8 mouse cellular contexts compared by ENCODE assay signal in the genomic region with DNA sequence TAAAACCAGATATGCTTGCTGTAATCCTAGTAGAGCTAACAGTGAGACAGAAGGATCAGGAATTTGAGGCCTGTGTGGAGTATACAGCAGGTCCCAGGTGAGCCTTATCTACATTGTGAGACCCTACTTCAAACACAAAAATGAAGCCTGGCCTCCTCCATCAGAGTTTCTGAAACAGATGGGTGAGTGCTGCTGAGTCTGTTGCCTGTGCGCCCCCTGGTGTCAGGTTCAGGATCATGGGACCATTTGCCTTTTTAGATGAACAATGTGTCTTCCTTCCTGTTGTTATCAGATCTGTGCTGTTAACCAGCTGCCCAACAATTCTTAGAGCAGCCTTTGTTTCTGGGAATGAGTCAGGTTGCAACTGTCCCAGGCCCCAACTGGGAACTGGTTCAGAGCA. TPM values are rescaled to one million over a fixed set of nuclear protein-coding genes. Genes with fewer than 3 reads are reported as not detected.
DNase-seq lines count a peak whose midpoint lies in the region; ATAC-seq and TF ChIP-seq lines count a peak whose summit lies in the region.

No protein-coding gene starts in this region.

- no peak overlapping the region for H3K27ac ChIP-seq in kidney, embryonic 14.5 days (ENCODE audit: low read depth, low read length)
- no peak overlapping the region for H3K27ac ChIP-seq in liver, adult 2 months (replicated peaks; ENCODE audit: insufficient read depth, low read depth, low read length)
- no peak overlapping the region for H3K27ac ChIP-seq in neural tube, embryonic 11.5 days (ENCODE audit: low read depth, low read length)

- H3K36me3 ChIP-seq in kidney, embryonic 14.5 days (ENCODE audit: control insufficient read depth, insufficient read depth, low read length), result peaks cover 72% of the 10 kb centered on the region
- H3K36me3 ChIP-seq in liver, adult 2 months (ENCODE audit: control insufficient read depth, insufficient read depth, low read length), result peaks cover 28% of the 10 kb centered on the region
- no peaks in the 10 kb centered on the region; the same call in none of the 2 replicates for H3K36me3 ChIP-seq in neural tube, embryonic 11.5 days (ENCODE audit: control insufficient read depth, insufficient read depth, low read length)

- no peaks in the 10 kb centered on the region for H3K4me1 ChIP-seq in kidney, embryonic 14.5 days (ENCODE audit: control insufficient read depth, insufficient read depth, low read length)
- no peaks in the 10 kb centered on the region for H3K4me1 ChIP-seq in liver, adult 2 months (ENCODE audit: control insufficient read depth, insufficient read depth, low read length)
- H3K4me1 ChIP-seq in neural tube, embryonic 11.5 days (ENCODE audit: control insufficient read depth, insufficient read depth, low read length), result no peaks in the 10 kb centered on the region

- H3K27me3 ChIP-seq in kidney, embryonic 14.5 days (ENCODE audit: control insufficient read depth, insufficient read depth, low read length), result no peaks in the 10 kb centered on the region
- H3K27me3 ChIP-seq in liver, adult 2 months (ENCODE audit: control insufficient read depth, insufficient read depth, low read length), result no peaks in the 10 kb centered on the region
- no peaks in the 10 kb centered on the region for H3K27me3 ChIP-seq in neural tube, embryonic 11.5 days (ENCODE audit: control insufficient read depth, insufficient read depth, low read length)

- no peak overlapping the region for H3K9ac ChIP-seq in kidney, embryonic 14.5 days (ENCODE audit: low read depth, low read length)
- H3K9ac ChIP-seq in liver, adult 2 months (ENCODE audit: low read depth, low read length), result no peak overlapping the region
- no peak overlapping the region for H3K9ac ChIP-seq in neural tube, embryonic 11.5 days (ENCODE audit: low read length)

- peak; percentile 62 for ATAC-seq in kidney, embryonic 14.5 days (ENCODE audit: low FRiP score, low TSS enrichment)
- no peak for ATAC-seq in neural tube, embryonic 11.5 days (ENCODE audit: insufficient read depth, low FRiP score, low TSS enrichment)

- no peak overlapping the region for H3K4me3 ChIP-seq in kidney, embryonic 14.5 days (ENCODE audit: low read length)
- no peak overlapping the region for H3K4me3 ChIP-seq in liver, adult 2 months (ENCODE audit: insufficient read depth, low read depth, low read length)
- no peak overlapping the region for H3K4me3 ChIP-seq in neural tube, embryonic 11.5 days (ENCODE audit: low read depth, low read length)

- DNase-seq in A20 (ENCODE audit: low read depth, low spot score), result peak; percentile 70
- DNase-seq in T-cell, adult 2 months (ENCODE audit: low spot score), result peak; percentile 73
- peak; percentile 90 to 93 for DNase-seq in cerebellum, postnatal 14 days
- peak; percentile 78 to 91 for DNase-seq in frontal cortex, postnatal 36 days (ENCODE audit: low spot score in 2 of 2)
- peak; percentile 16 for DNase-seq in liver, adult 2 months (ENCODE audit: extremely low read depth, low read depth, low spot score)
- peak; percentile 79 for DNase-seq in neural tube, embryonic 11.5 days (ENCODE audit: low spot score)
- DNase-seq in thymus, postnatal 0 days (ENCODE audit: low spot score), result peak; percentile 87

- peak; percentile 81 for TF ChIP-seq CTCF in liver, adult 2 months (IDR thresholded peaks at IDR 0.05; ENCODE audit: low read depth, low read length)

- TF ChIP-seq POLR2A in liver, adult 2 months (IDR thresholded peaks at IDR 0.05; ENCODE audit: extremely low read depth, insufficient read depth, low read length), result no peak

- no peaks in the 10 kb centered on the region for H3K9me3 ChIP-seq in kidney, embryonic 14.5 days (ENCODE audit: control insufficient read depth, low read length)
- H3K9me3 ChIP-seq in neural tube, embryonic 11.5 days (ENCODE audit: control insufficient read depth, low read length), result no peaks in the 10 kb centered on the region

- H3K79me2 ChIP-seq in liver, adult 2 months (ENCODE audit: control insufficient read depth, insufficient read depth, low read length), result no peaks in the 10 kb centered on the region

- WGBS in kidney, embryonic 14.5 days, result 7% methylated on average over 1 of the region's 1 CpGs
- WGBS in liver, adult 2 months, result 47% methylated on average over 1 of the region's 1 CpGs
- 9% methylated on average over 1 of the region's 1 CpGs for WGBS in neural tube, embryonic 11.5 days

- no peak overlapping the region for H3K4me2 ChIP-seq in kidney, embryonic 14.5 days (replicated peaks; ENCODE audit: low read depth, low read length)
- no peak overlapping the region for H3K4me2 ChIP-seq in neural tube, embryonic 11.5 days (ENCODE audit: low read depth)

RNA-seq across cellular contexts. Expression of gene Smarcc1, which starts 45.7 kb away (rescaled TPM):
- 99.3 and 198 TPM in 2 replicates for polyA plus RNA-seq in kidney, embryonic 14.5 days (2014; fragmentation: Nextera tagmentation; extraction: Ambion mirVana)
- total RNA-seq in liver, adult 2 months (2014; rRNA removed), result 9.8 and 11.3 TPM in 2 replicates
- polyA plus RNA-seq in liver, adult 2 months (2012; rRNA removed), result 6.6 and 7.5 TPM in 2 replicates
- polyA plus RNA-seq in neural tube, embryonic 11.5 days (2014; fragmentation: Nextera tagmentation; extraction: Ambion mirVana), result 157 and 167 TPM in 2 replicates
- polyA plus RNA-seq in thymus, postnatal 0 days (2015; fragmentation: Nextera tagmentation; extraction: Ambion mirVana), result 89.4 and 99.1 TPM in 2 replicates

RNA-seq across cellular contexts. Expression of gene Dhx30, which starts 45.8 kb away (rescaled TPM):
- polyA plus RNA-seq in kidney, embryonic 14.5 days (2014; fragmentation: Nextera tagmentation; extraction: Ambion mirVana), result 122 and 142 TPM in 2 replicates
- 20.6 and 24.8 TPM in 2 replicates for total RNA-seq in liver, adult 2 months (2014; rRNA removed)
- polyA plus RNA-seq in liver, adult 2 months (2012; rRNA removed), result 35.0 and 48.5 TPM in 2 replicates
- polyA plus RNA-seq in neural tube, embryonic 11.5 days (2014; fragmentation: Nextera tagmentation; extraction: Ambion mirVana), result 166 and 178 TPM in 2 replicates
- 101 and 104 TPM in 2 replicates for polyA plus RNA-seq in thymus, postnatal 0 days (2015; fragmentation: Nextera tagmentation; extraction: Ambion mirVana)

Comparison
In these comparisons a context has a peak if more than half of its experiments do, and no peak if none do; other contexts are left out.
1. DNase-seq: peak in every context shown above with its lines; median percentile 92 in cerebellum, postnatal 14 days; 87 in thymus, postnatal 0 days; 84 in frontal cortex, postnatal 36 days; 79 in neural tube, embryonic 11.5 days; 73 in T-cell, adult 2 months; 70 in A20; 16 in liver, adult 2 months.
2. RNA of gene Smarcc1, which starts 45.7 kb away (polyA plus RNA-seq): 99.3 to 198 TPM in kidney, embryonic 14.5 days, 157 to 167 TPM in neural tube, embryonic 11.5 days and 89.4 to 99.1 TPM in thymus, postnatal 0 days; 6.6 to 7.5 TPM in liver, adult 2 months; every median in the first group is over 10 times any median in the second.